Mouse (Mus musculus) right cerebral cortex, postnatal 36 days (tissue): ENCODE results near the gene Spice1.

ENCODE experiments used
- DNase-seq, 2 experiments: peaks; one replicate each; pipeline ENCODE4 v3.0.0; 2022; ENCODE audit warnings: low spot score in 2 of 2, mixed read lengths in 1 of 2

Spice1 gene

GRCm38 (mm10) chr16:44347071-44347901, at the start of gene Spice1:
Gene Spice1 (plus strand): TSS chr16:44347121.
- DNase-seq: peak; percentile 89 to 91

GRCm38 (mm10) chr16:44299438-44300093, 47.4 kb upstream of the Spice1 start:
- no peak for DNase-seq

- DNase-seq: no peak
Observed at GRCm38 (mm10) chr16:44302126-44302892, 44.6 kb upstream of the Spice1 start.

- DNase-seq: no peak
Observed at GRCm38 (mm10) chr16:44303822-44304221, 43.1 kb upstream of the Spice1 start.

- DNase-seq: no peak
Observed at GRCm38 (mm10) chr16:44305606-44306005, 41.3 kb upstream of the Spice1 start.

- no peak for DNase-seq
Observed at GRCm38 (mm10) chr16:44313422-44313821, 33.5 kb upstream of the Spice1 start.

GRCm38 (mm10) chr16:44316350-44316749, 30.6 kb upstream of the Spice1 start:
- DNase-seq: no peak

GRCm38 (mm10) chr16:44320232-44320631, 26.7 kb upstream of the Spice1 start:
- no peak for DNase-seq

GRCm38 (mm10) chr16:44328644-44329043, 18.3 kb upstream of the Spice1 start:
- no peak for DNase-seq

- peak in 1 of 2 experiments; percentile 17 for DNase-seq
Observed at GRCm38 (mm10) chr16:44330657-44331056, 16.3 kb upstream of the Spice1 start.

- DNase-seq: no peak
Observed at GRCm38 (mm10) chr16:44331154-44331553, 15.8 kb upstream of the Spice1 start.

- DNase-seq: peak in 1 of 2 experiments; percentile 21
Observed at GRCm38 (mm10) chr16:44331671-44331994, 15.3 kb upstream of the Spice1 start.

GRCm38 (mm10) chr16:44331995-44332860, 14.7 kb upstream of the Spice1 start:
- peak in 1 of 2 experiments; percentile 20 for DNase-seq

- DNase-seq: peak; percentile 37 to 56
Observed at GRCm38 (mm10) chr16:44332861-44333284, 14.0 kb upstream of the Spice1 start, which contains the start of gene Sidt1. Gene Sidt1 (minus strand): TSS chr16:44333196.

- no peak for DNase-seq
Observed at GRCm38 (mm10) chr16:44337541-44337940, 9.4 kb upstream of the Spice1 start.

- no peak for DNase-seq
Observed at GRCm38 (mm10) chr16:44349801-44350397, 3.0 kb downstream of the Spice1 start.

- no peak for DNase-seq
Observed at GRCm38 (mm10) chr16:44356291-44356690, 9.4 kb downstream of the Spice1 start.

GRCm38 (mm10) chr16:44357571-44358268, 10.8 kb downstream of the Spice1 start:
- DNase-seq: no peak

GRCm38 (mm10) chr16:44361921-44362890, 15.3 kb downstream of the Spice1 start:
- DNase-seq: no peak
